In the genomic region with DNA sequence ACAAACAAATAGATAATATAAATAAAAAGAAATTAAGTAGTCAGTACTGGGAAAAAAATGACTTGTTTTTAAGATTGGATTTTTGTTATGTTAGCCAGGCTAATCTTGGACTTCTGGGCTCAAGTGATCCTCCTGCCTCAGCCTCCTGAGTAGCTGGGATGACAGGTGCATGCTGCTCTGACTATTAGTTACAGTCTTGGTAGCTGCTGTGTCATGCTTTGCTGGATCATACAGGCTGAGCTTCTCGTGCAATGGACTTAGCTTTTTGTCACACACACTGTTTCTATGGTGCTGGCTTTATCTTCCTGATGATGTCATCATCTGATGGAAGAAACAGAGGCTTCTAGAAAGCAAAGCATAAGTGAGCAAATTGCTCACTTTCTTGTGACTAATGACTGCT, we compare ENCODE assay signal across 20 mouse cellular contexts.
"Had no signal": no experiment of that assay in that cellular context is flagged by ENCODE, and none has a peak within 500 bp of the region (broad histone marks: within the 10 kb centered on the region; RNA-seq: fewer than 3 reads in every experiment).

No protein-coding gene starts in this region.

- H3K27ac ChIP-seq: kidney, embryonic 15.5 days; left cerebral cortex, adult 2 months; limb, embryonic 12.5 days; limb, embryonic 15.5 days; liver, embryonic 13.5 days; midbrain, embryonic 12.5 days; midbrain, embryonic 15.5 days; neural tube, embryonic 12.5 days; neural tube, embryonic 15.5 days had no signal

- H3K36me3 ChIP-seq: kidney, embryonic 15.5 days; limb, embryonic 12.5 days; limb, embryonic 15.5 days; midbrain, embryonic 12.5 days; midbrain, embryonic 15.5 days; neural tube, embryonic 12.5 days; neural tube, embryonic 15.5 days had no signal

- H3K4me3 ChIP-seq: kidney, embryonic 15.5 days; left cerebral cortex, adult 2 months; limb, embryonic 12.5 days; limb, embryonic 15.5 days; liver, embryonic 13.5 days; midbrain, embryonic 12.5 days; midbrain, embryonic 15.5 days; neural tube, embryonic 12.5 days; neural tube, embryonic 15.5 days had no signal

- H3K4me2 ChIP-seq: kidney, embryonic 15.5 days; limb, embryonic 12.5 days; limb, embryonic 15.5 days; liver, embryonic 13.5 days; midbrain, embryonic 12.5 days; midbrain, embryonic 15.5 days; neural tube, embryonic 12.5 days; neural tube, embryonic 15.5 days had no signal

- ATAC-seq: midbrain, embryonic 15.5 days had no signal

- H3K27me3 ChIP-seq: kidney, embryonic 15.5 days; limb, embryonic 12.5 days; limb, embryonic 15.5 days; liver, embryonic 13.5 days; midbrain, embryonic 12.5 days; midbrain, embryonic 15.5 days; neural tube, embryonic 12.5 days; neural tube, embryonic 15.5 days had no signal

- H3K4me1 ChIP-seq: limb, embryonic 12.5 days; midbrain, embryonic 15.5 days had no signal

- DNase-seq: kidney, adult 8-10 months; kidney, postnatal 10 days; kidney, postnatal 36 days; layer of hippocampus, postnatal 36 days; liver, embryonic 13.5 days; lung, adult 2 months; lung, postnatal 14 days; lung, postnatal 4 days; right cerebral cortex, postnatal 25 days; spleen, adult 18-20 months; thymus, adult 2 months; thymus, postnatal 25 days had no signal

- H3K9me3 ChIP-seq: kidney, embryonic 15.5 days; limb, embryonic 12.5 days; limb, embryonic 15.5 days; liver, embryonic 13.5 days; midbrain, embryonic 12.5 days; midbrain, embryonic 15.5 days; neural tube, embryonic 12.5 days; neural tube, embryonic 15.5 days had no signal

- H3K9ac ChIP-seq: kidney, embryonic 15.5 days; limb, embryonic 12.5 days; limb, embryonic 15.5 days; liver, embryonic 13.5 days; midbrain, embryonic 12.5 days; midbrain, embryonic 15.5 days; neural tube, embryonic 12.5 days; neural tube, embryonic 15.5 days had no signal
